Mouse (Mus musculus): ENCODE data around the gene AC124108.1. TPM values are rescaled to one million over a fixed set of nuclear protein-coding genes. Genes with fewer than 3 reads are reported as not detected.
A peak's percentile ranks its signal among the peaks of the same experiment; 100 is the strongest.

Gene AC124108.1
- polyA plus RNA-seq, 1 experiment from 2014 or later, result 0.07 TPM

DNA sequence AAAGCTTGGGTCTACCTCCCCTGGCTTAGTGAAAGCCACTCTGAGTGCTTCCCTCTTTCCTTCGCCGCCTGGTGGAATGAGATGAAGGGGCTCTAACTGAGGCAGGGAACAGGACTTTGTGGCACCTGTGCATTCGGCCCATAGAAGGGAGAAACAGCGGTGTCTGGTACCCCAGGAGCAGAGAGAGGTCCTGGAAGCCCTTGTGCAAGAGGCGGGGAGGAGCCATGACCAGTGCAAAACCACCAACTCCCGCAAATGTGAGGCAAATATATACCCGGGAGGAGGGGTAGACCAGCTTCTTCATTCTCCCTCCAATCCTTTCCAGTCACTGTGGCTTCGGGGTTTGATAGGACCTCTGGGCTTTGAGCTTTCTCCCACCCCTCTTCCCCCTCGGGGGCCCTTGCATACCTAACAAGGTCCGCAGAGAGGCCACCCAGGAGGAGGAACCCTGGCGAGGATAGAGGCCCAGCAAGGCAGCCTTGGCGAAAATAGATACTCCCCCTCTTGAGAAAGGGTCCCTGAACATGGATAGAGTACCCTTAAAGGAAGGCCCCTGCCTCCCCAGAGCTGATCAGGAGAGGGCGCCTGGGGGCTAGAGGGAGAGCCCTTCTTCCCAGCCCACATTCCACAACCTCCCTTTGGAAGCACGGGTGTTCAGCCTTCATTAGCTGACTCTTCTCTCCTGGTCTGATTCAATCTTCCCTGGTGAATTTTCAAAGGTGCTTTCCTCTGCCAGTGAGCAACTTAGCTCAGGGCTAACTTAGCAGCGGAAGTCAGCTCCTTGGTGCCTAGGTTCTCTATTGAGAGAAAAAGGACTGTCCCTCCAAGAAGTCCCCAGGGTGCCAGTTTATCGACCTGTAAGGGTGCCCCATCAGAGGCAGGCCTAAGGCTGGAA lies 776 bp downstream of the AC124108.1 start:
- Histone ChIP-seq H3K9me3 (replicated peaks; ENCODE audit: low read length) (no peaks in the 10 kb centered on the region), H3K4me3 (replicated peaks; ENCODE audit: low read depth, low read length) (peak overlapping the region; percentile 52), H3K9ac (ENCODE audit: low read depth, low read length) (no peak overlapping the region), H3K4me2 (ENCODE audit: low read length) (peak overlapping the region; percentile 98), H3K27me3 (ENCODE audit: insufficient read depth, low read length) (peaks cover 31% of the 10 kb centered on the region; the same call in 1 of the 2 replicates), H3K27ac (no peak overlapping the region), H3K36me3 (ENCODE audit: insufficient read depth, low read length) (no peaks in the 10 kb centered on the region), H3K4me1 (replicated peaks; ENCODE audit: insufficient read depth, low read length) (peaks cover 7% of the 10 kb centered on the region; the same call in 1 of the 2 replicates)
- 13% methylated on average over 16 of the region's 16 CpGs for WGBS
- TF ChIP-seq CTCF (IDR thresholded peaks at IDR 0.05; ENCODE audit: low read depth), result peak; percentile 43
- DNase-seq (ENCODE audit: low spot score) (peak; percentile 72), ATAC-seq (replicated peaks; ENCODE audit: low FRiP score, low read depth) (no peak)

DNA sequence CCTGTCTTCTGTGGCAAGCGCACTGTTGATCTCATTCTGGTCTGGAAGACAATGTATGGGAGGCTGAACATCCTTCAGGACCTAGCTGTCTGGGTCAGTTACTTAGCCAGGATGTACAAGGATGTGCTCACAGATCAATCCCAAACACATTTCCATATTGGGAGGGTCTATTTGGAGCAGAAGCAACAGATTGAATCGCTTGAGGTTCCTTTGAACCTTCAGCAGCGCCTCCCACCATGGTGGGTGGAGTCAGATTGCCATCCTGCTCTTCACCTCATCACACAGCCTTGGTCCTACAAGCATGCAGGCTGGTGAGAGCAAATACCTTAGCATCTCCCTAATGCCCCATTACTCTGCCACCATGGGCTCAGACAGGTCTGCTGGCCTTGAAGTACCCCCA lies 2.5 kb downstream of the AC124108.1 start:
- no peak overlapping the region for H3K9ac ChIP-seq (ENCODE audit: low read depth, low read length)
- peaks cover 7% of the 10 kb centered on the region; the same call in 1 of the 2 replicates for H3K4me1 ChIP-seq (replicated peaks; ENCODE audit: insufficient read depth, low read length)
- ATAC-seq (replicated peaks; ENCODE audit: low FRiP score, low read depth) (no peak), DNase-seq (ENCODE audit: low spot score) (no peak)
- no peak overlapping the region for H3K4me3 ChIP-seq (replicated peaks; ENCODE audit: low read depth, low read length)
- H3K27me3 ChIP-seq (ENCODE audit: insufficient read depth, low read length), result peaks cover 29% of the 10 kb centered on the region; the same call in 1 of the 2 replicates
- TF ChIP-seq CTCF (IDR thresholded peaks at IDR 0.05; ENCODE audit: low read depth), result no peak
- no peaks in the 10 kb centered on the region for H3K9me3 ChIP-seq (replicated peaks; ENCODE audit: low read length)
- no peaks in the 10 kb centered on the region for H3K36me3 ChIP-seq (ENCODE audit: insufficient read depth, low read length)
- H3K27ac ChIP-seq, result no peak overlapping the region
- 66% methylated on average over 3 of the region's 3 CpGs for WGBS
- no peak overlapping the region for H3K4me2 ChIP-seq (ENCODE audit: low read length)

DNA sequence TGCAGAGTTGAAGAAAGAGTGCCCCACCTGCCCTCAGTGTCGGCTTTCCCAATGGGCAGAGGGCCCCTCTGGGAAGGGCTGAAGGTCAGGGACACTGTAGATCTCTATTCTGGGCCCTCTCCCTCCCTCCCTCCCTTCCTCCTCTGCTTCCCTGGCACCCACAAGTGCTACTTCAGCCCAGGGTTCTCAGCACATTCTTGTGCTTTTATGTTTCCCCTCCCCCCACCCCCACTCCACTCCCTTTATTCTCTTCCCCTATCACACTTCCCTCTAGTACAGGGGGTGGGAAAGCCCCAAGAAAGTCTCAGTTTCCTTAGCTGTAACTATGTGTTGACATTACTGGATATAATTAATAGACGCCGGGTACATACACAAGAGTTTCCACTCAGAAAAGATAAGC lies 3.4 kb downstream of the AC124108.1 start:
- WGBS, result 49% methylated on average over 3 of the region's 3 CpGs
- Histone ChIP-seq H3K36me3 (ENCODE audit: insufficient read depth, low read length) (no peaks in the 10 kb centered on the region), H3K4me3 (replicated peaks; ENCODE audit: low read depth, low read length) (no peak overlapping the region), H3K9me3 (replicated peaks; ENCODE audit: low read length) (no peaks in the 10 kb centered on the region), H3K27ac (no peak overlapping the region), H3K9ac (ENCODE audit: low read depth, low read length) (no peak overlapping the region), H3K27me3 (ENCODE audit: insufficient read depth, low read length) (peaks cover 20% of the 10 kb centered on the region; the same call in 1 of the 2 replicates), H3K4me1 (replicated peaks; ENCODE audit: insufficient read depth, low read length) (peaks cover 7% of the 10 kb centered on the region; the same call in 1 of the 2 replicates), H3K4me2 (ENCODE audit: low read length) (no peak overlapping the region)
- no peak for TF ChIP-seq CTCF (IDR thresholded peaks at IDR 0.05; ENCODE audit: low read depth)
- ATAC-seq (replicated peaks; ENCODE audit: low FRiP score, low read depth), result no peak
- no peak for DNase-seq (ENCODE audit: low spot score)

DNA sequence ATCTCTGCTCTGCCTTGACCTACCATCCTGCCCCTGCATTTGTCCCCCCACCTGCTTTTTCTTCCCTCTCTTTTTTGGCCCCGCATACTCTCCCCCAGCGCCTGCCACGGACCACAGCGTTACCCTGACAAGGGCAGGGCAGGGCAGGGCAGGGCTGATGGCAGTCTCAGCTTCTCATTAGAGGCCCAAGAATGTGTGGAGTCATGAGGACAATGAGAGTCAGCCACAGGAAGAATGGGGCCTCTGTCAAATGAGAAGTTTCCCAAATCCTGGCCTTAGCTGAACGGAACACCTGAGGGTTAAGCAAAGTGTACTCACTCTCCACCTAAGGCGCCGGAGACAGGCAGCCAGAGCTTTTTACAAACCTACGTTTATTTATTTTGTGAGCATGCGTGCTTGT lies 3.8 kb downstream of the AC124108.1 start:
- no peak for TF ChIP-seq CTCF (IDR thresholded peaks at IDR 0.05; ENCODE audit: low read depth)
- no peak overlapping the region for H3K4me2 ChIP-seq (ENCODE audit: low read length)
- peaks cover 7% of the 10 kb centered on the region; the same call in 1 of the 2 replicates for H3K4me1 ChIP-seq (replicated peaks; ENCODE audit: insufficient read depth, low read length)
- DNase-seq (ENCODE audit: low spot score), result no peak
- no peak overlapping the region for H3K4me3 ChIP-seq (replicated peaks; ENCODE audit: low read depth, low read length)
- 56% methylated on average over 9 of the region's 9 CpGs for WGBS
- no peaks in the 10 kb centered on the region for H3K9me3 ChIP-seq (replicated peaks; ENCODE audit: low read length)
- no peak overlapping the region for H3K9ac ChIP-seq (ENCODE audit: low read depth, low read length)
- H3K27ac ChIP-seq, result no peak overlapping the region
- peaks cover 18% of the 10 kb centered on the region; the same call in 1 of the 2 replicates for H3K27me3 ChIP-seq (ENCODE audit: insufficient read depth, low read length)
- no peak for ATAC-seq (replicated peaks; ENCODE audit: low FRiP score, low read depth)
- H3K36me3 ChIP-seq (ENCODE audit: insufficient read depth, low read length), result no peaks in the 10 kb centered on the region

DNA sequence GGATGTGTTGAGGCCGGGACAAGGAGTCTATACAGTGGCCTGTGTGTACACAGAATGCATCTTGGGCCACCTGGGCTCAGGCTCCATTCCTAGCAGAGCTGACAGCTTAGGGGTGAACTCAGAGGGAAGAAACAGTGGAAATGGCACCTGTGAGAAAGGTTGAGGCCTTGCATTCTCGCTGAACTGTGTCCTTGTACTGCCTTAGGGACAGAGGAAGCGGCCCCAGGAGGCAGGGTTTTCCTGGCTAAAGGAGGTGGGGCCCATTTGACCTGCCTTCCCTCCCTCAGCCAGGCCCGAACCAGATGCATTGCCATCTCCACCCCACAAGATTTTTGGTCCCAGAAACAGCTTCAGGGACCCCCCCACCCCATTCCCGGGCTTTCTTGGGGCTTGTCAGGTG lies 4.4 kb downstream of the AC124108.1 start:
- no peaks in the 10 kb centered on the region for H3K36me3 ChIP-seq (ENCODE audit: insufficient read depth, low read length)
- H3K27ac ChIP-seq, result no peak overlapping the region
- H3K4me3 ChIP-seq (replicated peaks; ENCODE audit: low read depth, low read length), result no peak overlapping the region
- H3K9me3 ChIP-seq (replicated peaks; ENCODE audit: low read length), result no peaks in the 10 kb centered on the region
- H3K27me3 ChIP-seq (ENCODE audit: insufficient read depth, low read length), result peaks cover 18% of the 10 kb centered on the region; the same call in 1 of the 2 replicates
- H3K9ac ChIP-seq (ENCODE audit: low read depth, low read length), result no peak overlapping the region
- no peak overlapping the region for H3K4me2 ChIP-seq (ENCODE audit: low read length)
- TF ChIP-seq CTCF (IDR thresholded peaks at IDR 0.05; ENCODE audit: low read depth), result no peak
- no peak for DNase-seq (ENCODE audit: low spot score)
- peaks cover 3% of the 10 kb centered on the region; the same call in 1 of the 2 replicates for H3K4me1 ChIP-seq (replicated peaks; ENCODE audit: insufficient read depth, low read length)
- no peak for ATAC-seq (replicated peaks; ENCODE audit: low FRiP score, low read depth)
- WGBS, result 50% methylated on average over 5 of the region's 5 CpGs

DNA sequence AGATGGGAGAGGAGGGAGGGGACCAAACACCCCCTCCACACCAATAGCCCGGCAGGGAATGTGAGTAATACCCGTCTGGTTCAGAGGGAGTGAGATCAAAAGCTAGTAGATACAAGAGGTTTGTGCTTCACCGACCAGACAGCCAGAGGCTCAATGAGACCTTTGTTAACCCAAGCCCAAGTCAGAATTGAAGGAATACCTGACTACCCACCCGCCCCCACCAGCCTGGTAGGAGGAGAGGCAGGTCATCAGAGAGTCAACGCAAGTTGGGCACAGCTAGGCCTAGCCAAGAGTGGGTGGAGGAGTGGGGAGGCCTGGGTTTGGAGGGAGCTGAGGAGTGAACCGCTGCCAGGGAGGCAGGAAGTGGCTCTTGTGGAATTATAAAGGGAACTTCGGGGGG lies 5.1 kb downstream of the AC124108.1 start:
- no peak for ATAC-seq (replicated peaks; ENCODE audit: low FRiP score, low read depth)
- H3K9ac ChIP-seq (ENCODE audit: low read depth, low read length), result no peak overlapping the region
- no peak overlapping the region for H3K4me2 ChIP-seq (ENCODE audit: low read length)
- H3K27ac ChIP-seq, result no peak overlapping the region
- DNase-seq (ENCODE audit: low spot score), result peak; percentile 24
- H3K4me3 ChIP-seq (replicated peaks; ENCODE audit: low read depth, low read length), result no peak overlapping the region
- no peaks in the 10 kb centered on the region for H3K36me3 ChIP-seq (ENCODE audit: insufficient read depth, low read length)
- no peaks in the 10 kb centered on the region; the same call in 1 of the 2 replicates for H3K4me1 ChIP-seq (replicated peaks; ENCODE audit: insufficient read depth, low read length)
- peaks cover 15% of the 10 kb centered on the region; the same call in 1 of the 2 replicates for H3K27me3 ChIP-seq (ENCODE audit: insufficient read depth, low read length)
- WGBS, result 26% methylated on average over 7 of the region's 7 CpGs
- TF ChIP-seq CTCF (IDR thresholded peaks at IDR 0.05; ENCODE audit: low read depth), result no peak
- H3K9me3 ChIP-seq (replicated peaks; ENCODE audit: low read length), result no peaks in the 10 kb centered on the region

Data from kidney, postnatal 0 days (tissue).